Mouse (Mus musculus) CH12.LX (cell line): Measurements from ENCODE around the gene Zfp420. TPM values are rescaled to one million over a fixed set of nuclear protein-coding genes. Genes with fewer than 3 reads are reported as not detected.

Source experiments
- DNase-seq: peaks from one replicate; pipeline ENCODE4 v3.0.0-alpha.2; 2013; ENCODE audit errors: extremely low read depth
- H3K27ac ChIP-seq: 2 replicates; pipeline ENCODE4 v1.5.1; 2012; ENCODE audit warnings: low read depth, mild to moderate bottlenecking, control low read depth, moderate library complexity; ENCODE audit not compliant: insufficient read depth
- H3K27me3 ChIP-seq: replicated peaks from 2 replicates; pipeline ENCODE3; 2012; ENCODE audit warnings: inconsistent platforms
- H3K36me3 ChIP-seq, 2 experiments: replicated peaks in 1 of 2; 2 replicates each; pipeline versions ENCODE3 to v1.6.1; 2012; ENCODE audit warnings: inconsistent platforms in 1 of 2, low read length in 1 of 2, mild to moderate bottlenecking in 1 of 2, mixed read lengths in 1 of 2, moderate library complexity in 1 of 2; ENCODE audit not compliant: control insufficient read depth in 1 of 2, insufficient read depth in 1 of 2
- H3K4me1 ChIP-seq, 2 experiments: 2 replicates each; pipeline ENCODE4 v1.6.1; 2012; ENCODE audit warnings: inconsistent platforms in 1 of 2, moderate library complexity in 1 of 2; ENCODE audit not compliant: insufficient read depth in 2 of 2, control insufficient read depth in 1 of 2
- H3K4me2 ChIP-seq: 2 replicates; pipeline ENCODE4 v1.6.1; 2012; ENCODE audit warnings: low read depth, mild to moderate bottlenecking, control low read depth; ENCODE audit not compliant: poor library complexity, insufficient read depth, severe bottlenecking
- H3K4me3 ChIP-seq, 3 experiments: fragments of 150-350 bp in 1 of 3; sonication (generic) in 1 of 3; replicated peaks in 1 of 3; 2 replicates each; pipeline versions ENCODE3 to v1.5.1; 2011 to 2012; ENCODE audit warnings: low read depth in 2 of 3, low read length in 2 of 3, mild to moderate bottlenecking in 2 of 3, moderate library complexity in 2 of 3, control low read depth in 1 of 3, improper control_type of control experiment in 1 of 3, inconsistent platforms in 1 of 3, mixed read lengths in 1 of 3; ENCODE audit not compliant: poor library complexity in 1 of 3
- H3K79me2 ChIP-seq: replicated peaks from 2 replicates; pipeline ENCODE4 v1.6.1; 2012; ENCODE audit warnings: mild to moderate bottlenecking, moderate library complexity; ENCODE audit not compliant: control insufficient read depth, poor library complexity, insufficient read depth, severe bottlenecking; ENCODE audit errors: extremely low read depth
- H3K9ac ChIP-seq: 2 replicates; pipeline ENCODE4 v1.6.1; 2012; ENCODE audit warnings: low read depth, mild to moderate bottlenecking, control low read depth, moderate library complexity; ENCODE audit not compliant: insufficient read depth
- H3K9me3 ChIP-seq: replicated peaks from 2 replicates; pipeline ENCODE3; 2012; ENCODE audit warnings: low read length, inconsistent platforms, mixed read lengths
- BHLHE40 ChIP-seq: IDR thresholded peaks from 2 replicates; pipeline ENCODE4 v1.6.1; 2011; ENCODE audit warnings: mild to moderate bottlenecking, low read depth, low read length, improper control_type of control experiment
- CHD1 ChIP-seq: IDR thresholded peaks from 2 replicates; pipeline ENCODE4 v1.6.1; 2012; ENCODE audit warnings: low read depth, low read length, improper control_type of control experiment, inconsistent platforms
- CTCF ChIP-seq, 2 experiments: IDR thresholded peaks in 1 of 2; conservative IDR thresholded peaks in 1 of 2; 2 replicates each; pipeline ENCODE4 v1.5.1; 2011 to 2012; ENCODE audit warnings: low read depth in 2 of 2, low read length in 2 of 2, improper control_type of control experiment in 1 of 2, inconsistent platforms in 1 of 2, mild to moderate bottlenecking in 1 of 2, moderate library complexity in 1 of 2
- E2F4 ChIP-seq: IDR thresholded peaks from 2 replicates; pipeline ENCODE4 v1.6.1; 2011; ENCODE audit warnings: low read depth, low read length, improper control_type of control experiment; ENCODE audit not compliant: insufficient replicate concordance
- ELF1 ChIP-seq: IDR thresholded peaks from 2 replicates; pipeline ENCODE4 v1.6.1; 2014; ENCODE audit warnings: low read depth, mild to moderate bottlenecking, inconsistent platforms, low read length, improper control_type of control experiment
- EP300 ChIP-seq: IDR thresholded peaks from 2 replicates; pipeline ENCODE4 v1.6.1; 2011; ENCODE audit warnings: low read length, improper control_type of control experiment
- GABPA ChIP-seq: IDR thresholded peaks from 2 replicates; pipeline ENCODE4 v1.6.1; 2012; ENCODE audit warnings: low read depth, low read length, improper control_type of control experiment, inconsistent platforms; ENCODE audit not compliant: insufficient replicate concordance
- IRF4 ChIP-seq: IDR thresholded peaks from 2 replicates; pipeline ENCODE4 v1.6.1; 2014; ENCODE audit warnings: low read depth, mild to moderate bottlenecking, inconsistent platforms, low read length, improper control_type of control experiment
- KAT2A ChIP-seq: IDR thresholded peaks from 2 replicates; pipeline ENCODE4 v1.6.1; 2012; ENCODE audit warnings: low read length, improper control_type of control experiment, inconsistent platforms; ENCODE audit not compliant: insufficient replicate concordance
- MAX ChIP-seq: IDR thresholded peaks from 2 replicates; pipeline ENCODE4 v1.6.1; 2011; ENCODE audit warnings: low read length, improper control_type of control experiment
- MAZ ChIP-seq: IDR thresholded peaks from 2 replicates; pipeline ENCODE4 v1.6.1; 2012; ENCODE audit warnings: low read depth, mild to moderate bottlenecking, inconsistent platforms, low read length, improper control_type of control experiment, moderate library complexity
- MEF2A ChIP-seq: IDR thresholded peaks from 2 replicates; pipeline ENCODE4 v1.6.1; 2014; ENCODE audit warnings: low read depth, mild to moderate bottlenecking, inconsistent platforms, low read length, improper control_type of control experiment, borderline replicate concordance
- MXI1 ChIP-seq: IDR thresholded peaks from 2 replicates; pipeline ENCODE4 v1.6.1; 2011; ENCODE audit warnings: mild to moderate bottlenecking, low read depth, low read length, improper control_type of control experiment
- NRF1 ChIP-seq: IDR thresholded peaks from 2 replicates; pipeline ENCODE4 v1.6.1; 2014; ENCODE audit warnings: low read depth, mild to moderate bottlenecking, inconsistent platforms, low read length, improper control_type of control experiment, moderate library complexity
- POLR2A ChIP-seq: IDR thresholded peaks from 2 replicates; pipeline ENCODE4 v1.6.1; 2011; ENCODE audit warnings: low read depth, mild to moderate bottlenecking, improper control_type of control experiment, low read length
- POLR2AphosphoS2 ChIP-seq: IDR thresholded peaks from 2 replicates; pipeline ENCODE4 v1.6.1; 2011; ENCODE audit warnings: low read depth, low read length, improper control_type of control experiment
- RAD21 ChIP-seq: IDR thresholded peaks from 2 replicates; pipeline ENCODE4 v1.6.1; 2011; ENCODE audit warnings: low read depth, mild to moderate bottlenecking, low read length, improper control_type of control experiment, moderate library complexity
- SIN3A ChIP-seq: IDR thresholded peaks from 2 replicates; pipeline ENCODE4 v1.6.1; 2012; ENCODE audit warnings: low read length, improper control_type of control experiment, inconsistent platforms
- SMC3 ChIP-seq: IDR thresholded peaks from 2 replicates; pipeline ENCODE4 v1.6.1; 2011; ENCODE audit warnings: low read depth, low read length, improper control_type of control experiment
- TCF12 ChIP-seq: IDR thresholded peaks from 2 replicates; pipeline ENCODE4 v1.6.1; 2014; ENCODE audit warnings: low read depth, mild to moderate bottlenecking, inconsistent platforms, low read length, improper control_type of control experiment
- USF1 ChIP-seq: IDR thresholded peaks from 2 replicates; pipeline ENCODE4 v1.6.1; 2014; ENCODE audit warnings: low read depth, mild to moderate bottlenecking, inconsistent platforms, low read length, improper control_type of control experiment
- ZMIZ1 ChIP-seq: IDR thresholded peaks from 2 replicates; pipeline ENCODE4 v1.6.1; 2012; ENCODE audit warnings: low read depth, mild to moderate bottlenecking, inconsistent platforms, low read length, improper control_type of control experiment
- dilution Hi-C: fragments of 300-500 bp; cut with MboI; formaldehyde crosslinking; loops from 2 replicates; pipeline ENCODE4 v1.14.3; 2020; ENCODE audit warnings: low sequenced_read_pairs; ENCODE audit not compliant: extremely low pct_unique_long_range_greater_than_20kb, extremely low pct_ligation_motif_present
- in situ Hi-C: fragments of 300-500 bp; cut with MboI; formaldehyde crosslinking; loops from 3 replicates; pipeline ENCODE4 v1.14.3; 2019; ENCODE audit warnings: low sequenced_read_pairs, low pct_ligation_motif_present, low pct_unique_long_range_greater_than_20kb, mixed read lengths
- polyA plus RNA-seq: library from polyadenylated mRNA; unstranded; fragments of >175 nt; gene quantifications from 2 replicates; pipeline ENCODE4 v1.2.1, GENCODE M21; 2012; ENCODE audit warnings: low read depth; ENCODE audit not compliant: insufficient read length
- total RNA-seq, 2 experiments: library from RNA; depleted of rRNA; stranded (reverse); fragments of 300-350 nt in 1 of 2; fragments of >200 nt in 1 of 2; gene quantifications; 2 replicates each; pipeline ENCODE4 v1.2.3; 2012 to 2014

The Zfp420 gene
- total and polyA plus RNA-seq, 3 experiments: 2.5 to 4.8 (median 3.3) TPM

DNA sequence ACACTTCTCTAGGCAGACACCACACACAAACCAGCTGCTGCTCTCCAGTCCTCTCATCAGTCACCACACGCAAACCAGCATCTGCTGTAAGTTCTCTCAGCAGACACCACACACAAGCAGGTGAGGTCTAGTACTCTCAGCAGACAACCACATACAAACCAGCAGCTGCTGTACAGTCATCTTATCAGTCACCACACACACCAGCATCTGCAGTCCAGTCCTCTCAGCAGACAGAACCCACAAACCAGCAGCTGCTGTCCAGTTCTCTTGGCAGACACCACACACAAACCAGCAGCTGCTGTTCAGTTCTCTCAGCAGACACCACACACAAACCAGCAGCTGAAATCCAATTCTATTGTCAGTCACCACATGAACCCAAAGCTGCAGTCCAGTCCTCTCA is 23.0 kb upstream of the Zfp420 start:
- H3K9me3 ChIP-seq: peaks cover 3% of the 10 kb centered on the region

GRCm38 (mm10) chr7:29839256-29839655 is 20.5 kb upstream of the Zfp420 start:
- H3K4me1 ChIP-seq: no peaks in the 10 kb centered on the region
- in situ Hi-C loops: no loop called here
- TF ChIP-seq BHLHE40 (no peak), SMC3 (no peak), RAD21 (no peak), USF1 (no peak), ELF1 (no peak), NRF1 (no peak), IRF4 (no peak), CTCF (conservative IDR thresholded peaks at IDR 0.05 in 1 of 2, IDR thresholded peaks at IDR 0.05 in 1 of 2; ENCODE audit: low read depth in 2 of 2, low read length in 2 of 2) (no peak), KAT2A (no peak), MEF2A (no peak), E2F4 (no peak), CHD1 (no peak), EP300 (no peak), POLR2AphosphoS2 (no peak), MAZ (no peak), ZMIZ1 (no peak), MAX (no peak)
- TF ChIP-seq, all 38 proteins: peak for 0
- Histone ChIP-seq H3K9me3 (peaks cover 3% of the 10 kb centered on the region), H3K4me2 (no peak overlapping the region), H3K27ac (no peak overlapping the region), H3K27me3 (no peaks in the 10 kb centered on the region), H3K4me3 (no peak overlapping the region), H3K9ac (no peak overlapping the region), H3K79me2 (no peaks in the 10 kb centered on the region), H3K36me3 (peaks cover 5 to 33% of the 10 kb centered on the region in 2 experiments)
- dilution Hi-C loops: no loop called here
- no peak for DNase-seq

More for the DNA sequence above, 23.0 kb upstream of the Zfp420 start:
- Histone ChIP-seq H3K9ac (no peak overlapping the region), H3K4me1 (no peaks in the 10 kb centered on the region), H3K4me2 (no peak overlapping the region), H3K36me3 (peaks cover 5 to 35% of the 10 kb centered on the region in 2 experiments), H3K27me3 (no peaks in the 10 kb centered on the region), H3K4me3 (no peak overlapping the region), H3K79me2 (no peaks in the 10 kb centered on the region), H3K27ac (no peak overlapping the region)
- dilution Hi-C loops: no loop called here
- in situ Hi-C loops: no loop called here
- no peak for DNase-seq
- TF ChIP-seq MXI1: no peak
- no peak for TF ChIP-seq RAD21
- no peak for TF ChIP-seq POLR2A
- TF ChIP-seq NRF1: no peak
- no peak for TF ChIP-seq BHLHE40
- TF ChIP-seq SIN3A: no peak
- TF ChIP-seq GABPA: no peak
- TF ChIP-seq ELF1: no peak
- no peak for TF ChIP-seq TCF12
- no peak for TF ChIP-seq E2F4
